Mouse (Mus musculus) testis, adult 2 months (tissue): ENCODE data around the gene Sstr5. TPM values are rescaled to one million over a fixed set of nuclear protein-coding genes. Genes with fewer than 3 reads are reported as not detected.
A peak's percentile ranks its signal among the peaks of the same experiment; 100 is the strongest.

Experiments
- H3K27ac ChIP-seq: fragments of 200-500 bp; 2 replicates; pipeline ENCODE4 v1.5.1; 2012; ENCODE audit warnings: low read depth, low read length; ENCODE audit not compliant: control insufficient read depth, insufficient read depth
- H3K27me3 ChIP-seq: fragments of 200-500 bp; 2 replicates; pipeline ENCODE4 v1.6.1; 2012; ENCODE audit warnings: mild to moderate bottlenecking, low read length, moderate library complexity; ENCODE audit not compliant: control insufficient read depth, insufficient read depth
- H3K36me3 ChIP-seq: fragments of 200-500 bp; 2 replicates; pipeline ENCODE4 v1.6.1; 2012; ENCODE audit warnings: mild to moderate bottlenecking, low read length; ENCODE audit not compliant: control insufficient read depth, insufficient read depth
- H3K4me1 ChIP-seq: fragments of 200-500 bp; 2 replicates; pipeline ENCODE4 v1.6.1; 2012; ENCODE audit warnings: low read length; ENCODE audit not compliant: control insufficient read depth, insufficient read depth
- H3K4me3 ChIP-seq: fragments of 200-500 bp; 2 replicates; pipeline ENCODE4 v1.5.1; 2012; ENCODE audit warnings: low read depth, mild to moderate bottlenecking, low read length, moderate library complexity, mixed read lengths; ENCODE audit not compliant: control insufficient read depth
- CTCF ChIP-seq: fragments of 200-500 bp; IDR thresholded peaks from 2 replicates; pipeline ENCODE4 v1.5.1; 2012; ENCODE audit warnings: low read depth, mild to moderate bottlenecking, inconsistent platforms, low read length, moderate library complexity; ENCODE audit not compliant: control insufficient read depth, insufficient read depth, insufficient replicate concordance
- POLR2A ChIP-seq: fragments of 200-500 bp; IDR thresholded peaks from 2 replicates; pipeline ENCODE4 v1.6.1; 2012; ENCODE audit warnings: low read depth, mild to moderate bottlenecking, inconsistent platforms, low read length, moderate library complexity; ENCODE audit not compliant: control insufficient read depth
- polyA plus RNA-seq: library from polyadenylated mRNA; depleted of rRNA; stranded (reverse); fragments of >200 nt; gene quantifications from 2 replicates; pipeline ENCODE4 v1.2.3, GENCODE M21; 2012; rRNA removed

The Sstr5 gene
- polyA plus RNA-seq, result 0.04 and 0.05 TPM in 2 replicates

GRCm38 (mm10) chr17:25497013-25497412, at the start of gene Sstr5:
Gene Sstr5, minus strand, starts transcription at chr17:25497288.
- no peaks in the 10 kb centered on the region for H3K27me3 ChIP-seq
- no peaks in the 10 kb centered on the region for H3K36me3 ChIP-seq
- H3K27ac ChIP-seq, result no peak within 1 kb of the TSS
- TF ChIP-seq CTCF, result no peak
- TF ChIP-seq POLR2A, result no peak
- peak within 1 kb of the TSS; percentile 44 for H3K4me3 ChIP-seq
- H3K4me1 ChIP-seq, result peaks cover 7% of the 10 kb centered on the region; the same call in 1 of the 2 replicates

GRCm38 (mm10) chr17:25541768-25542167, 44.7 kb upstream of the Sstr5 start:
- no peaks in the 10 kb centered on the region for H3K27me3 ChIP-seq
- no peak overlapping the region for H3K27ac ChIP-seq
- H3K36me3 ChIP-seq, result no peaks in the 10 kb centered on the region
- no peaks in the 10 kb centered on the region; the same call in 1 of the 2 replicates for H3K4me1 ChIP-seq
- no peak overlapping the region for H3K4me3 ChIP-seq
- TF ChIP-seq CTCF, result no peak
- TF ChIP-seq POLR2A, result no peak

GRCm38 (mm10) chr17:25540731-25541130, 43.6 kb upstream of the Sstr5 start:
- Histone ChIP-seq H3K27ac (no peak overlapping the region), H3K4me1 (no peaks in the 10 kb centered on the region; the same call in 1 of the 2 replicates), H3K36me3 (no peaks in the 10 kb centered on the region), H3K4me3 (no peak overlapping the region), H3K27me3 (no peaks in the 10 kb centered on the region)
- TF ChIP-seq POLR2A (no peak), CTCF (no peak)

- no peaks in the 10 kb centered on the region; the same call in 1 of the 2 replicates for H3K4me1 ChIP-seq
- peak overlapping the region; percentile 68 for H3K27ac ChIP-seq
- no peak overlapping the region for H3K4me3 ChIP-seq
Observed at GRCm38 (mm10) chr17:25538945-25539875, 42.1 kb upstream of the Sstr5 start.

GRCm38 (mm10) chr17:25530357-25531022, 33.4 kb upstream of the Sstr5 start:
- Histone ChIP-seq H3K36me3 (no peaks in the 10 kb centered on the region), H3K27me3 (no peaks in the 10 kb centered on the region), H3K27ac (no peak overlapping the region), H3K4me3 (no peak overlapping the region), H3K4me1 (no peaks in the 10 kb centered on the region)
- TF ChIP-seq CTCF (no peak), POLR2A (no peak)

More at GRCm38 (mm10) chr17:25538945-25539875, 42.1 kb upstream of the Sstr5 start:
- TF ChIP-seq CTCF, result no peak
- no peak for TF ChIP-seq POLR2A
- Histone ChIP-seq H3K27me3 (no peaks in the 10 kb centered on the region), H3K36me3 (no peaks in the 10 kb centered on the region)

- no peak overlapping the region for H3K27ac ChIP-seq
- no peak overlapping the region for H3K4me3 ChIP-seq
- H3K36me3 ChIP-seq, result no peaks in the 10 kb centered on the region
- TF ChIP-seq CTCF (no peak), POLR2A (no peak)
- H3K4me1 ChIP-seq, result no peaks in the 10 kb centered on the region
- no peaks in the 10 kb centered on the region for H3K27me3 ChIP-seq
Observed at GRCm38 (mm10) chr17:25522080-25522479, 25.0 kb upstream of the Sstr5 start.

GRCm38 (mm10) chr17:25520492-25520891, 23.4 kb upstream of the Sstr5 start:
- Histone ChIP-seq H3K27me3 (no peaks in the 10 kb centered on the region), H3K4me3 (no peak overlapping the region), H3K4me1 (no peaks in the 10 kb centered on the region), H3K27ac (no peak overlapping the region), H3K36me3 (no peaks in the 10 kb centered on the region)
- TF ChIP-seq CTCF, result no peak
- TF ChIP-seq POLR2A, result no peak
